Mouse (Mus musculus) ES-E14 (cell line): ENCODE data around the gene Nos1.

Experiments used
- CHD2 ChIP-seq: IDR thresholded peaks from 2 replicates; pipeline ENCODE4 v1.6.1; 2014; ENCODE audit warnings: mild to moderate bottlenecking, low read depth, low read length, inconsistent platforms
- HCFC1 ChIP-seq: IDR thresholded peaks from 2 replicates; pipeline ENCODE4 v1.6.1; 2012; ENCODE audit warnings: low read length, inconsistent platforms, borderline replicate concordance; ENCODE audit not compliant: insufficient read depth
- MAFK ChIP-seq: IDR thresholded peaks from 2 replicates; pipeline ENCODE4 v1.6.1; 2014; ENCODE audit warnings: mild to moderate bottlenecking, low read depth, low read length, inconsistent platforms; ENCODE audit not compliant: insufficient read depth
- ZC3H11A ChIP-seq: IDR thresholded peaks from 2 replicates; pipeline ENCODE4 v1.6.1; 2012; ENCODE audit warnings: low read depth, mild to moderate bottlenecking, inconsistent platforms, low read length, borderline replicate concordance
- ZNF384 ChIP-seq: IDR thresholded peaks from 2 replicates; pipeline ENCODE4 v1.6.1; 2012; ENCODE audit warnings: low read depth, low read length, inconsistent platforms

DNA sequence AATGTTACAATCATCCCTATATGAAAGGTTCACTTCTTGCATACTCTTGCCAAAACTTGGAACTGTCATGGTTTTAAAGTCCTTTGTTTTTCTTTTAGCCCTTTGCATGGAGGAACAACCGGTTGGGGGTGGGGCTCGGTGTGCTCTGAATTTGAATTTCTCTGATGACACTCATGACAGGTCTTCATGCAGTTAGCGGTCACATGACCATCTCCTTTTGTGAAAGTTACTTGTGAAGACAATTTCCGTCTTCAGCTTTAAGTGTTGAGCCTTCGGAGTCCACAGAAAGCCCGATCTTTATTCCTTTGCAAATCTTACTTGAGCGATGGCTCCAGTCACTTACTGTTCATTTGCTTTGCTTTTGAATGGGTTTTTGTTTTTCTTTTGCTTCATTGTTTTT lies 30.1 kb downstream of the Nos1 start:
- TF ChIP-seq ZNF384 (no peak), ZC3H11A (no peak), HCFC1 (no peak), CHD2 (no peak), MAFK (no peak)
